In genomic region chr10:79856704-79857451, GRCm38 (mm10) we compare ENCODE assay signal across 8 mouse cellular contexts. TPM values are rescaled to one million over a fixed set of nuclear protein-coding genes. Genes with fewer than 3 reads are reported as not detected.
DNase-seq lines count a peak whose midpoint lies in the region; ATAC-seq and TF ChIP-seq lines count a peak whose summit lies in the region.

No protein-coding gene starts in this region.

- peaks cover 57% of the 10 kb centered on the region for H3K36me3 ChIP-seq in heart, embryonic 13.5 days
- H3K36me3 ChIP-seq in ES-Bruce4 (ENCODE audit: control insufficient read depth, insufficient read depth, low read length, poor library complexity, severe bottlenecking), result peaks cover 51% of the 10 kb centered on the region
- H3K36me3 ChIP-seq in forebrain, embryonic 15.5 days, result peaks cover 32% of the 10 kb centered on the region
- H3K36me3 ChIP-seq in liver, postnatal 0 days (replicated peaks; ENCODE audit: insufficient read depth, low read length), result peaks cover 52% of the 10 kb centered on the region

- TF ChIP-seq EP300 in ES-Bruce4 (IDR thresholded peaks at IDR 0.05; ENCODE audit: insufficient read depth, low read depth, low read length), result no peak
- TF ChIP-seq EP300 in liver, postnatal 0 days (IDR thresholded peaks at IDR 0.05; ENCODE audit: low read depth), result no peak

- H3K4me1 ChIP-seq in heart, embryonic 13.5 days, result peaks cover 65% of the 10 kb centered on the region
- H3K4me1 ChIP-seq in ES-Bruce4 (ENCODE audit: control insufficient read depth, insufficient read depth, low read length), result peaks cover 5% of the 10 kb centered on the region
- H3K4me1 ChIP-seq in forebrain, embryonic 15.5 days, result peaks cover 66% of the 10 kb centered on the region
- H3K4me1 ChIP-seq in liver, postnatal 0 days (ENCODE audit: insufficient read depth), result peaks cover 46% of the 10 kb centered on the region

- 22% methylated on average over 7 of the region's 7 CpGs for WGBS in heart, embryonic 13.5 days
- WGBS in forebrain, embryonic 15.5 days, result 44% methylated on average over 7 of the region's 7 CpGs
- WGBS in liver, postnatal 0 days (ENCODE audit: insufficient replicate concordance), result 11% methylated on average over 7 of the region's 7 CpGs

- no peaks in the 10 kb centered on the region for H3K27me3 ChIP-seq in heart, embryonic 13.5 days (replicated peaks)
- no peaks in the 10 kb centered on the region for H3K27me3 ChIP-seq in ES-Bruce4 (ENCODE audit: control insufficient read depth, insufficient read depth, low read length, poor library complexity, severe bottlenecking)
- no peaks in the 10 kb centered on the region for H3K27me3 ChIP-seq in forebrain, embryonic 15.5 days
- H3K27me3 ChIP-seq in liver, postnatal 0 days (ENCODE audit: insufficient read depth, low read length), result no peaks in the 10 kb centered on the region

- ATAC-seq in heart, embryonic 13.5 days (ENCODE audit: extremely low read depth, insufficient number of reproducible peaks, low FRiP score, low TSS enrichment), result no peak
- no peak for ATAC-seq in forebrain, embryonic 15.5 days (replicated peaks)
- no peak for ATAC-seq in liver, postnatal 0 days
- no peak for ATAC-seq in frontal cortex, adult (ENCODE audit: low TSS enrichment)

- peak overlapping the region; percentile 99 for H3K4me2 ChIP-seq in heart, embryonic 13.5 days
- H3K4me2 ChIP-seq in forebrain, embryonic 15.5 days (replicated peaks), result peak overlapping the region; percentile 91
- H3K4me2 ChIP-seq in liver, postnatal 0 days (ENCODE audit: low read depth, low read length), result peak overlapping the region; percentile 88

- no peak for TF ChIP-seq POLR2A in ES-Bruce4 (IDR thresholded peaks at IDR 0.05; ENCODE audit: insufficient read depth, low read length)

- H3K4me3 ChIP-seq in heart, embryonic 13.5 days, result peak overlapping the region; percentile 83
- peak overlapping the region; percentile 60 for H3K4me3 ChIP-seq in ES-Bruce4 (ENCODE audit: low read depth, low read length)
- H3K4me3 ChIP-seq in forebrain, embryonic 15.5 days, result peak overlapping the region; percentile 99
- H3K4me3 ChIP-seq in liver, postnatal 0 days (ENCODE audit: low read depth, low read length), result peak overlapping the region; percentile 81

- peak overlapping the region; percentile 93 for H3K9ac ChIP-seq in heart, embryonic 13.5 days
- H3K9ac ChIP-seq in ES-Bruce4 (ENCODE audit: low read depth, poor library complexity, severe bottlenecking), result peak overlapping the region; percentile 93
- peak overlapping the region; percentile 98 for H3K9ac ChIP-seq in forebrain, embryonic 15.5 days (replicated peaks)
- H3K9ac ChIP-seq in liver, postnatal 0 days (replicated peaks), result peak overlapping the region; percentile 98

- no peak for TF ChIP-seq CTCF in ES-Bruce4 (IDR thresholded peaks at IDR 0.05; ENCODE audit: low read depth, low read length)
- TF ChIP-seq CTCF in liver, postnatal 0 days (IDR thresholded peaks at IDR 0.05; ENCODE audit: low read depth), result no peak

- H3K27ac ChIP-seq in heart, embryonic 13.5 days (replicated peaks), result peak overlapping the region; percentile 100
- no peak overlapping the region for H3K27ac ChIP-seq in ES-Bruce4 (ENCODE audit: insufficient read depth, low read length)
- peak overlapping the region; percentile 100 for H3K27ac ChIP-seq in forebrain, embryonic 15.5 days (replicated peaks)
- peak overlapping the region; percentile 18; the same call in 1 of the 2 replicates for H3K27ac ChIP-seq in liver, postnatal 0 days (ENCODE audit: low read depth)

- DNase-seq in heart, adult 9 months (ENCODE audit: low spot score in 2 of 2), result no peak
- no peak for DNase-seq in liver, postnatal 0 days
- DNase-seq in thymus, postnatal 36 days, result no peak
- no peak for DNase-seq in frontal cortex, postnatal 10 days (ENCODE audit: low spot score in 2 of 2)

- H3K9me3 ChIP-seq in heart, embryonic 13.5 days, result no peaks in the 10 kb centered on the region
- H3K9me3 ChIP-seq in ES-Bruce4 (replicated peaks; ENCODE audit: control insufficient read depth, insufficient read depth, low read length, poor library complexity, severe bottlenecking), result no peaks in the 10 kb centered on the region
- H3K9me3 ChIP-seq in forebrain, embryonic 15.5 days, result no peaks in the 10 kb centered on the region
- H3K9me3 ChIP-seq in liver, postnatal 0 days (ENCODE audit: low read length), result no peaks in the 10 kb centered on the region

RNA-seq across cellular contexts. Expression of gene Ptbp1, which starts 2.7 kb away (rescaled TPM):
- 122 and 141 TPM in 2 replicates for polyA plus RNA-seq in heart, embryonic 13.5 days (2015; fragmentation: Nextera tagmentation; extraction: Ambion mirVana)
- polyA plus RNA-seq in ES-Bruce4 (2011; ENCODE audit: insufficient read depth, insufficient read length, low read depth, missing spikeins), result 628 and 695 TPM in 2 replicates
- polyA plus RNA-seq in forebrain, embryonic 15.5 days (2015; fragmentation: Nextera tagmentation; extraction: Ambion mirVana), result 108 and 120 TPM in 2 replicates
- polyA plus RNA-seq in liver, postnatal 0 days (2015; fragmentation: Nextera tagmentation; extraction: Ambion mirVana), result 55.4 and 59.1 TPM in 2 replicates

RNA-seq across cellular contexts. Expression of gene Prtn3, which starts 17.4 kb away (rescaled TPM):
- polyA plus RNA-seq in heart, embryonic 13.5 days (2015; fragmentation: Nextera tagmentation; extraction: Ambion mirVana), result 2.5 and 2.6 TPM in 2 replicates
- polyA plus RNA-seq in ES-Bruce4 (2011; ENCODE audit: insufficient read depth, insufficient read length, low read depth, missing spikeins), result 8.7 and 13.1 TPM in 2 replicates
- 13.5 and 15.0 TPM in 2 replicates for polyA plus RNA-seq in forebrain, embryonic 15.5 days (2015; fragmentation: Nextera tagmentation; extraction: Ambion mirVana)
- 123 and 127 TPM in 2 replicates for polyA plus RNA-seq in liver, postnatal 0 days (2015; fragmentation: Nextera tagmentation; extraction: Ambion mirVana)

RNA-seq across cellular contexts. Expression of gene Plppr3, which starts 17.6 kb away (rescaled TPM):
- 15.8 and 16.4 TPM in 2 replicates for polyA plus RNA-seq in heart, embryonic 13.5 days (2015; fragmentation: Nextera tagmentation; extraction: Ambion mirVana)
- 6.4 and 8.3 TPM in 2 replicates for polyA plus RNA-seq in ES-Bruce4 (2011; ENCODE audit: insufficient read depth, insufficient read length, low read depth, missing spikeins)
- 405 and 410 TPM in 2 replicates for polyA plus RNA-seq in forebrain, embryonic 15.5 days (2015; fragmentation: Nextera tagmentation; extraction: Ambion mirVana)
- 2.9 and 4.9 TPM in 2 replicates for polyA plus RNA-seq in liver, postnatal 0 days (2015; fragmentation: Nextera tagmentation; extraction: Ambion mirVana)

RNA-seq across cellular contexts. Expression of gene Elane, which starts 29.2 kb away (rescaled TPM):
- 0.25 and 0.96 TPM in 2 replicates for polyA plus RNA-seq in heart, embryonic 13.5 days (2015; fragmentation: Nextera tagmentation; extraction: Ambion mirVana)
- polyA plus RNA-seq in ES-Bruce4 (2011; ENCODE audit: insufficient read depth, insufficient read length, low read depth, missing spikeins), result not detected in 2 replicates
- polyA plus RNA-seq in forebrain, embryonic 15.5 days (2015; fragmentation: Nextera tagmentation; extraction: Ambion mirVana), result 0.19 TPM in 1 of 2 replicates, not detected in the other
- polyA plus RNA-seq in liver, postnatal 0 days (2015; fragmentation: Nextera tagmentation; extraction: Ambion mirVana), result 180 and 207 TPM in 2 replicates

RNA-seq across cellular contexts. Expression of gene Cfd, which starts 33.8 kb away (rescaled TPM):
- polyA plus RNA-seq in heart, embryonic 13.5 days (2015; fragmentation: Nextera tagmentation; extraction: Ambion mirVana), result not detected in 2 replicates
- not detected in 2 replicates for polyA plus RNA-seq in ES-Bruce4 (2011; ENCODE audit: insufficient read depth, insufficient read length, low read depth, missing spikeins)
- polyA plus RNA-seq in forebrain, embryonic 15.5 days (2015; fragmentation: Nextera tagmentation; extraction: Ambion mirVana), result not detected in 2 replicates
- polyA plus RNA-seq in liver, postnatal 0 days (2015; fragmentation: Nextera tagmentation; extraction: Ambion mirVana), result not detected in 2 replicates

Comparison
In these comparisons a context has a peak if more than half of its experiments do, and no peak if none do; other contexts are left out.
1. RNA of gene Plppr3, which starts 17.6 kb away (polyA plus RNA-seq): 405 to 410 TPM in forebrain, embryonic 15.5 days; 15.8 to 16.4 TPM in heart, embryonic 13.5 days, 6.4 to 8.3 TPM in ES-Bruce4 and 2.9 to 4.9 TPM in liver, postnatal 0 days; every median in the first group is over 10 times any median in the second.
2. Peak in every context shown above with its lines, with median percentiles within 50 percentile points of each other: H3K4me2 ChIP-seq, H3K4me3 ChIP-seq and H3K9ac ChIP-seq.